Mouse (Mus musculus): ENCODE measurements around the gene Fam192a. TPM values are rescaled to one million over a fixed set of nuclear protein-coding genes. Genes with fewer than 3 reads are reported as not detected.

The Fam192a gene
- total and polyA plus RNA-seq, 3 experiments = 13.7 to 20.3 (median 18.6) TPM

DNA sequence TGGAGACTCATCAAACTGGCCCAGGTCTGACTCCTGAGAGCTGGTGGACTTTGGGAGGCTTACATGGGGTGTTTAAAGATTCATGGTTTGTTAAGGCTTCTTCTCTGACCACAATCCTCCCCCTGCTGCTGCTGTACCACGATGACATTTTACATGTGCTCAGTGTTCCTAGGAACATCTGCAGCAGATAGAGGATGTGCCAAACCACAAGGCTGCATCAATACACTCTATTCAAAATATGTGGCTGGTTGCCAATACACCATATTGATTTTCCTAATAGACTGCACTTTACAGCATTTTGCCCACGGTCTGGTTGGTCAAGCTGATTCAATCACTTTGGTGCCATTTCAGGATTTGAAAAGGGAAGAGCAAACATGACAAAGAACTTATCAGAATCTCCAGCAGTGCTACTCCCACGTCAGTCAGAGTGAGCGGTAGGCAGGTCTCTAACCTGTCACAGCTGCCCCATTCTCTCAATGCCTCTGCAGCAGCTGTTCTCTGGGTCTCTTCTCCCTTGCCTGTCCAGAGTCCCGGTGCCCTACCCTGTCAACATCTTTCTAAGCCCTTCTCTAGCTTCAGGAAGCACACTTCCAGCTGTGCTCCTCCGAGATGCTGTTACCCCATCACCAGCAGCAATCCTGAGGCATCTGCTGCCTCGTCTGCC is 19.8 kb downstream of the Fam192a start:
- intact Hi-C loops (cut with DNase I) = loop anchor here (5.0 kb wide), 1 partner anchor 250 kb away; no protein-coding TSS in a partner anchor
- TF ChIP-seq CTCF (IDR thresholded peaks at IDR 0.05) (no peak), EP300 (IDR thresholded peaks at IDR 0.05; ENCODE audit: insufficient read depth, low read depth, low read length) (no peak), POLR2A (IDR thresholded peaks at IDR 0.05; ENCODE audit: insufficient read depth, low read depth, low read length) (no peak)
- H3K27ac ChIP-seq = no peak overlapping the region
- no peak overlapping the region for H3K9ac ChIP-seq (ENCODE audit: low read depth, low read length)
- no peak for DNase-seq
- H3K36me3 ChIP-seq (ENCODE audit: control insufficient read depth, insufficient read depth, low read length) = no peaks in the 10 kb centered on the region
- WGBS = 76% methylated on average over 7 of the region's 7 CpGs
- H3K79me2 ChIP-seq (replicated peaks; ENCODE audit: control insufficient read depth, insufficient read depth, low read length) = no peaks in the 10 kb centered on the region
- peaks cover 2% of the 10 kb centered on the region; the same call in 1 of the 2 replicates for H3K4me1 ChIP-seq (ENCODE audit: control insufficient read depth, insufficient read depth, low read length)
- no peak overlapping the region for H3K4me3 ChIP-seq
- no peaks in the 10 kb centered on the region for H3K27me3 ChIP-seq (ENCODE audit: control insufficient read depth, insufficient read depth, low read length)

DNA sequence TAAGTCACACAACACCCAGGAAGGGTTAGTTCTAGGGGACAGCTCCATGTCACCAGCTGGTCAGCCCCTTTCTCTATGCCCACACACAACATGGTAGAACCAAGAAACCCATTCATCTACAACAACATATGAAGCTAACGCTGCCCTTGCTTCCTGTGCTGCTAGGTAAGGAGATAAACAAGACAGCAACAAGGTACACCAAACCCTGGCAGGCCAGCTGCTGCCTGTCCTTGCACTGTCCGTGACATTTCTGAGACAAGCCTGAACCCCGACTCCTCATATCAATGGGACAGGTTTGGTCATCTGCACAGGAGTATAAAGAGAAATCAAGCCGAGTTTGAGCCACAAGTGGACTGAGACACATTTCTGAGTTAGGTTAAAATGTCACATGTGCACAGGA is 26.6 kb downstream of the Fam192a start:
- TF ChIP-seq POLR2A (IDR thresholded peaks at IDR 0.05; ENCODE audit: insufficient read depth, low read depth, low read length) (no peak), CTCF (IDR thresholded peaks at IDR 0.05) (no peak), EP300 (IDR thresholded peaks at IDR 0.05; ENCODE audit: insufficient read depth, low read depth, low read length) (no peak)
- no peak overlapping the region for H3K9ac ChIP-seq (ENCODE audit: low read depth, low read length)
- no peak overlapping the region for H3K4me3 ChIP-seq
- no peaks in the 10 kb centered on the region for H3K79me2 ChIP-seq (replicated peaks; ENCODE audit: control insufficient read depth, insufficient read depth, low read length)
- no peak for DNase-seq
- WGBS = 86% methylated on average over 4 of the region's 4 CpGs
- intact Hi-C loops (cut with DNase I) = no loop called here
- no peak overlapping the region for H3K27ac ChIP-seq
- no peaks in the 10 kb centered on the region for H3K4me1 ChIP-seq (ENCODE audit: control insufficient read depth, insufficient read depth, low read length)
- no peaks in the 10 kb centered on the region for H3K36me3 ChIP-seq (ENCODE audit: control insufficient read depth, insufficient read depth, low read length)
- H3K27me3 ChIP-seq (ENCODE audit: control insufficient read depth, insufficient read depth, low read length) = no peaks in the 10 kb centered on the region

DNA sequence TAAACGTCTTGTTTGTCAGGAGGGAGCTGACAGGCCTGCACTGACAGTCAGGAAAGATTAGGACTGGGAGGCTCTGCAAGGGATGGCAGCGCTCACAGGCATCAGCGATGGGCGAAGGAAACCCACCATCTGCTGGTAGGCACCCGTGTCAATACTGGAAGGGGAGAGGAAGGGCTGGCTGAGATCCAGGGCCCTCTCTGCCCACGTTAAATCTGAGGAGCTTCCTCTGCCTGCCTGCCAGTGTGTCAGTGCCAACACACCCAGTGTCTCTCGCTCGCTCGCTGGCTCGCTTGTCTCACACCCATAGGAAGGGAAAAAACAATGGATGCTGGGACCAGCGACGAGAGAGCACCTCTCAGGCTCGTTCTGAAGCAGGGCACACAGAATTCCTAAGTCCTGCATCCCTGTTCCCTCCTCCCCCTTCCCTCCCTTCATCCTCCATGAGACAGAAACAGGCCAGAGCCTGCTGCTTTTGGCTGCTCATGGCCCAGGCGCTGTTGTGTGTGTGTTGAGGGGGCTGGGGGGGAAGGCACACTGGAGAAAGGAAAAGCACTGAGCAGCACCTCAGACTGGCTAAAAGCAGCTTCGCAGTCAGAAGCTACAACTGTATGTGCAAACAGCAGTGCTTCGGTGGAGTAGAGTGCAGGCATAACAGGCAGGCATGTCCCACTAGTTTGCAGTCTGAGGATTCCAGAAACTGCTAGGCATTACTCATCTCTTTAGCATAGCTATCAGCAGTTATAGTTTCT is 27.5 kb downstream of the Fam192a start:
- TF ChIP-seq CTCF (IDR thresholded peaks at IDR 0.05) = no peak
- TF ChIP-seq POLR2A (IDR thresholded peaks at IDR 0.05; ENCODE audit: insufficient read depth, low read depth, low read length) = no peak
- no peak for TF ChIP-seq EP300 (IDR thresholded peaks at IDR 0.05; ENCODE audit: insufficient read depth, low read depth, low read length)
- Histone ChIP-seq H3K27me3 (ENCODE audit: control insufficient read depth, insufficient read depth, low read length) (no peaks in the 10 kb centered on the region), H3K4me3 (no peak overlapping the region), H3K9ac (ENCODE audit: low read depth, low read length) (no peak overlapping the region), H3K79me2 (replicated peaks; ENCODE audit: control insufficient read depth, insufficient read depth, low read length) (no peaks in the 10 kb centered on the region), H3K27ac (no peak overlapping the region), H3K36me3 (ENCODE audit: control insufficient read depth, insufficient read depth, low read length) (no peaks in the 10 kb centered on the region), H3K4me1 (ENCODE audit: control insufficient read depth, insufficient read depth, low read length) (no peaks in the 10 kb centered on the region)
- DNase-seq = no peak
- intact Hi-C loops (cut with DNase I) = no loop called here
- 77% methylated on average over 16 of the region's 16 CpGs for WGBS

DNA sequence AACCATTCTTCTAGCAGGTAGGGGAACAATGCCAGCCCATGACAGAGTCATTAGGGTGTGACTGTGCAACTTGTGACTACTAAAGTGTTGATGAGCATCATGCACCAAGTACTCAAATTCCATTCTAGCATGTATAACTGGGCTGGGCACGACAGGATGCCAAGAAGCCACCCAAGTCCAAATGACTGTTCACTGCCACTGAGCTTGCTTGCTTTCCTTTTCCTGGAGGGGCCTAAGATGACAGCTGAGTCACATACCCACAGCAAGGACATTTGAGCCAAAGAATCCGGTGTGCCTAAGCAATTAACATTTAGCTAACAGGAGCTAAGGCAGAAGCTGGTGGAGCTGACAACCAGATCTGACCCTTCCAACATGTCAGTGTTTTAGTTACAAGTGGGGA is 29.9 kb downstream of the Fam192a start:
- Histone ChIP-seq H3K79me2 (replicated peaks; ENCODE audit: control insufficient read depth, insufficient read depth, low read length) (no peaks in the 10 kb centered on the region), H3K4me1 (ENCODE audit: control insufficient read depth, insufficient read depth, low read length) (no peaks in the 10 kb centered on the region), H3K27me3 (ENCODE audit: control insufficient read depth, insufficient read depth, low read length) (no peaks in the 10 kb centered on the region), H3K4me3 (no peak overlapping the region), H3K36me3 (ENCODE audit: control insufficient read depth, insufficient read depth, low read length) (no peaks in the 10 kb centered on the region), H3K9ac (ENCODE audit: low read depth, low read length) (no peak overlapping the region), H3K27ac (no peak overlapping the region)
- intact Hi-C loops (cut with DNase I) = no loop called here
- no peak for DNase-seq
- no peak for TF ChIP-seq CTCF (IDR thresholded peaks at IDR 0.05)
- no peak for TF ChIP-seq EP300 (IDR thresholded peaks at IDR 0.05; ENCODE audit: insufficient read depth, low read depth, low read length)
- TF ChIP-seq POLR2A (IDR thresholded peaks at IDR 0.05; ENCODE audit: insufficient read depth, low read depth, low read length) = no peak
- WGBS = 56% methylated on average over 2 of the region's 2 CpGs

DNA sequence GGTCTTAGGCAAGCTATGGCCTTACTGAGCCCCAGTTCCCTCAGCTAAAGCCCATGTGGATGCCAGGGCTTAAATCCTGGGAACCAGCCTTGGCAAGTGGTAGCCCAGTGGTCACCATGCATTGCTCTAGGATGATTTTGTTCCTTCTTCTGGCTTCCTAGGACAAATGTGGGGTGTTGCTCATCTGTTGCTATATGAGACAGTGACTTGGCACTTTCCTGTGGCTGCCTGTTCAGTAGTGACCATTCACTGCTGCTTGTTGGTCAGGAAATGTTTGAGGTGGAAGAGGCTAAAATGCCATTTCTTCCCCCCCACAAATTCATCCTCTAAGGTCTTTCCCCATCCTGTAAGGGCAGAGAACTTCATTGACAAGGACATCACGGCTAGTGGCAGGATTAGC is 32.4 kb downstream of the Fam192a start:
- H3K9ac ChIP-seq (ENCODE audit: low read depth, low read length) = no peak overlapping the region
- H3K79me2 ChIP-seq (replicated peaks; ENCODE audit: control insufficient read depth, insufficient read depth, low read length) = no peaks in the 10 kb centered on the region
- TF ChIP-seq EP300 (IDR thresholded peaks at IDR 0.05; ENCODE audit: insufficient read depth, low read depth, low read length) (no peak), CTCF (IDR thresholded peaks at IDR 0.05) (no peak), POLR2A (IDR thresholded peaks at IDR 0.05; ENCODE audit: insufficient read depth, low read depth, low read length) (no peak)
- H3K36me3 ChIP-seq (ENCODE audit: control insufficient read depth, insufficient read depth, low read length) = no peaks in the 10 kb centered on the region
- DNase-seq = no peak
- intact Hi-C loops (cut with DNase I) = loop anchor here (5.0 kb wide), 1 partner anchor 37 kb away; the partner anchor contains the start of gene Cpne2
- H3K27me3 ChIP-seq (ENCODE audit: control insufficient read depth, insufficient read depth, low read length) = no peaks in the 10 kb centered on the region
- H3K4me1 ChIP-seq (ENCODE audit: control insufficient read depth, insufficient read depth, low read length) = no peaks in the 10 kb centered on the region
- H3K27ac ChIP-seq = no peak overlapping the region
- WGBS = 84% methylated on average over 1 of the region's 1 CpGs
- no peak overlapping the region for H3K4me3 ChIP-seq

DNA sequence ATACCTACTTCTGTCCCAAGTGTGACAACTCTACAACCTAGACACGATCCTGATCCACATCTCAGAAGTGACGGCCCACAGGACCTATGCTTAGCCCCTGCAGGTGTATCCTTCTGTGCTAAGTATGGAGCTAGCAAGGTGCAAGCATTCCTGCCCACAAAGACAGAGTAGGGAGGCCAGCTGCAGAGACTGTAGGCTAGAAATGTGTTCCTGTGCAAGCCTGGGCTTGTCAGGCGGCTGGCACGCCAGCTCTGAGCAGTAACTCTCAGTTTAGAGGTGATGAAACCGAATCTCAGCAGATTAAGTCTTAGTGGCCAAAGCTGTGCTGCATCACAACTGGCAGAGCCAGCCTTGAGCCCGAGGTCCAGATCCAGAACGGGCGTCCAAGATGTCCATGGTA is 33.7 kb downstream of the Fam192a start:
- no peaks in the 10 kb centered on the region for H3K79me2 ChIP-seq (replicated peaks; ENCODE audit: control insufficient read depth, insufficient read depth, low read length)
- 92% methylated on average over 8 of the region's 8 CpGs for WGBS
- no peak overlapping the region for H3K9ac ChIP-seq (ENCODE audit: low read depth, low read length)
- H3K4me1 ChIP-seq (ENCODE audit: control insufficient read depth, insufficient read depth, low read length) = no peaks in the 10 kb centered on the region
- intact Hi-C loops (cut with DNase I) = loop anchor here (5.0 kb wide), 1 partner anchor 36 kb away; the partner anchor contains the start of gene Cpne2
- H3K27me3 ChIP-seq (ENCODE audit: control insufficient read depth, insufficient read depth, low read length) = no peaks in the 10 kb centered on the region
- H3K36me3 ChIP-seq (ENCODE audit: control insufficient read depth, insufficient read depth, low read length) = no peaks in the 10 kb centered on the region
- DNase-seq = no peak
- no peak overlapping the region for H3K4me3 ChIP-seq
- TF ChIP-seq EP300 (IDR thresholded peaks at IDR 0.05; ENCODE audit: insufficient read depth, low read depth, low read length) (no peak), CTCF (IDR thresholded peaks at IDR 0.05) (no peak), POLR2A (IDR thresholded peaks at IDR 0.05; ENCODE audit: insufficient read depth, low read depth, low read length) (no peak)
- H3K27ac ChIP-seq = no peak overlapping the region
